In the genomic region with DNA sequence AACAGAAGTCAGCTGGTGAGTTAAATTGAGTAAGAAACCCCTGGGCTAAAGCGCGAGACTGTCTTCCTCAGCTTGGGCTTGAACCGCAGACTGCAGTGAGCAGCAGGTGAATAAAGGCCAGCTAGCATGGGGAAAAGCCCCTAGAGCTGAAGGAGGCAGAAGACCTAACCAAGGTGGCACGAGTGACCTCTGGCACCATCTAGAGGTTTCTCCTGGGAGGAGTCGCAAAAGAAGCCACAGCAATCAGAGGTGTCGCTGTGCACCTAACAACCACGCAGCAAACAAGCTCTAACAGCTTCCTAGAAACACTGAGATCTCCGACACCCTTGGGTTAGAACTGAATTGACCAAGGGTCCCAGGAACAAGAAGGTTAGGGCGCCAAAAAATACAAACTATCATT, we compare ENCODE assay signal across 8 mouse cellular contexts.
A peak's percentile ranks its signal among the peaks of the same experiment; 100 is the strongest.
DNase-seq lines count a peak whose midpoint lies in the region; ATAC-seq and TF ChIP-seq lines count a peak whose summit lies in the region.
"Had no signal": no experiment of that assay in that cellular context is flagged by ENCODE, and none has a peak within 500 bp of the region (broad histone marks: within the 10 kb centered on the region; RNA-seq: fewer than 3 reads in every experiment).

No protein-coding gene starts in this region.

- no peak overlapping the region for H3K9ac ChIP-seq in midbrain, embryonic 14.5 days (replicated peaks; ENCODE audit: low read length)

- TF ChIP-seq POLR2A in spleen, adult 2 months (IDR thresholded peaks at IDR 0.05; ENCODE audit: low read depth, low read length), result no peak

- WGBS in spleen, adult 2 months, result 53% methylated on average over 9 of the region's 9 CpGs
- 34% methylated on average over 9 of the region's 9 CpGs for WGBS in midbrain, embryonic 14.5 days

- peak in 1 of 2 experiments; percentile 12 for DNase-seq in spleen, adult 2 months (ENCODE audit: low read depth in 1 of 2, low spot score in 2 of 2)
- DNase-seq in spleen, adult 12 weeks (ENCODE audit: low spot score), result no peak
- peak; percentile 31 for DNase-seq in c-Kit-positive CD71-negative TER-119-negative erythroid progenitor cells, embryonic 14.5 days (ENCODE audit: low read depth)
- DNase-seq in kidney, postnatal 10 days, result peak; percentile 47
- peak; percentile 68 for DNase-seq in midbrain, embryonic 14.5 days
- peak; percentile 62 for DNase-seq in thymus, postnatal 0 days (ENCODE audit: low spot score)

- no peak overlapping the region for H3K27ac ChIP-seq in spleen, adult 2 months (ENCODE audit: insufficient read depth, low read length)
- no peak overlapping the region for H3K27ac ChIP-seq in midbrain, embryonic 14.5 days (replicated peaks; ENCODE audit: low read depth, low read length)

- no peaks in the 10 kb centered on the region for H3K4me1 ChIP-seq in spleen, adult 2 months (ENCODE audit: control insufficient read depth, insufficient read depth, insufficient read length)
- no peaks in the 10 kb centered on the region for H3K4me1 ChIP-seq in midbrain, embryonic 14.5 days (ENCODE audit: control insufficient read depth, insufficient read depth, low read length)
- H3K4me1 ChIP-seq: megakaryocyte, embryonic 14.5 days had no signal

- 0 out of 2 replicates have a peak, but pooled peaks have one; percentile 26 for TF ChIP-seq CTCF in spleen, adult 2 months (IDR thresholded peaks at IDR 0.05; ENCODE audit: extremely low read depth, insufficient read depth, insufficient read length, insufficient replicate concordance)

- H3K9me3 ChIP-seq in midbrain, embryonic 14.5 days (ENCODE audit: control insufficient read depth, low read length), result no peaks in the 10 kb centered on the region
- H3K9me3 ChIP-seq: megakaryocyte, embryonic 14.5 days had no signal

- peak; percentile 67 for ATAC-seq in erythroblast, adult 5-6 weeks (replicated peaks; ENCODE audit: low FRiP score, poor library complexity, severe bottlenecking)
- ATAC-seq in midbrain, embryonic 14.5 days (ENCODE audit: low FRiP score, low TSS enrichment), result no peak

- H3K36me3 ChIP-seq in spleen, adult 2 months (ENCODE audit: control insufficient read depth, insufficient read depth, low read length), result no peaks in the 10 kb centered on the region
- H3K36me3 ChIP-seq in midbrain, embryonic 14.5 days (ENCODE audit: control insufficient read depth, insufficient read depth, low read length), result no peaks in the 10 kb centered on the region

- H3K4me3 ChIP-seq in spleen, adult 2 months (ENCODE audit: extremely low read depth, insufficient read depth, insufficient read length), result no peak overlapping the region
- no peak overlapping the region for H3K4me3 ChIP-seq in midbrain, embryonic 14.5 days (replicated peaks; ENCODE audit: low read depth, low read length)
- H3K4me3 ChIP-seq: megakaryocyte, embryonic 14.5 days had no signal

- no peaks in the 10 kb centered on the region for H3K27me3 ChIP-seq in spleen, adult 2 months (ENCODE audit: control insufficient read depth, insufficient read depth, low read length)
- H3K27me3 ChIP-seq in midbrain, embryonic 14.5 days (ENCODE audit: control insufficient read depth, insufficient read depth, low read length), result no peaks in the 10 kb centered on the region
- H3K27me3 ChIP-seq: megakaryocyte, embryonic 14.5 days had no signal

- H3K4me2 ChIP-seq in midbrain, embryonic 14.5 days (ENCODE audit: low read length), result no peak overlapping the region
